Mouse (Mus musculus): ENCODE data around the gene Cttnbp2. TPM values are rescaled to one million over a fixed set of nuclear protein-coding genes. Genes with fewer than 3 reads are reported as not detected.

Cttnbp2 gene
- polyA plus RNA-seq, 1 experiment from 2014 or later: 55.7 TPM

- Histone ChIP-seq H3K4me3 (ENCODE audit: low read depth, low read length) (peak overlapping the region; percentile 11), H3K36me3 (ENCODE audit: control insufficient read depth, insufficient read depth, low read length) (no peaks in the 10 kb centered on the region)
- no peak for DNase-seq (ENCODE audit: low spot score)
Measured at GRCm38 (mm10) chr6:18511886-18512285, 2.8 kb downstream of the Cttnbp2 start.

DNA sequence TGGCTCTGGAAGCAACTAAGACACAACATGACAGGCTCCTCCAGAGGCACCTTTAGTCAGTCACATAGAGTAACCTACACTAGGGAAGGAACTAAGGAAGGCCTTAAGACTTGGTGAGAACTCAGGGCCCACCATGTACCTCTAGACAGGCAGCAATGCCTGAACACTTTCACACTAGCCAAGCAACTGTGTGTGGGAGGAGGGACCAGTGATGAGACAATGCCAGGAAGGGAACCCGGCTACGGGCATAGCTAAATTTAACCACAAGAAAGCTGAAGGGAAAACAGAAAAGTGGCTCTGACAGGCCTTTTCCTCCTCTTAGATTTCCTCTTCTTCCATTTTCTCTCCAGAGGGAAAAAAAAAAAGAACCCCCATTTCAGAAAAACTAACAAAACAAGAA, 6.6 kb downstream of the Cttnbp2 start:
- no peak overlapping the region for H3K4me3 ChIP-seq (ENCODE audit: low read depth, low read length)

More at GRCm38 (mm10) chr6:18511886-18512285, 2.8 kb downstream of the Cttnbp2 start:
- no peak overlapping the region for H3K9ac ChIP-seq (ENCODE audit: low read length)
- H3K4me2 ChIP-seq (ENCODE audit: low read length): peak overlapping the region; percentile 55
- no peaks in the 10 kb centered on the region for H3K27me3 ChIP-seq (replicated peaks; ENCODE audit: control insufficient read depth, insufficient read depth, low read length)
- peaks cover 8% of the 10 kb centered on the region; the same call in 1 of the 2 replicates for H3K4me1 ChIP-seq (ENCODE audit: control insufficient read depth, insufficient read depth, low read length)
- H3K27ac ChIP-seq (ENCODE audit: low read depth, low read length): no peak overlapping the region
- no peak for ATAC-seq
- WGBS: 77% methylated on average over 6 of the region's 6 CpGs
- no peaks in the 10 kb centered on the region for H3K9me3 ChIP-seq (replicated peaks; ENCODE audit: control insufficient read depth, low read length)

DNA sequence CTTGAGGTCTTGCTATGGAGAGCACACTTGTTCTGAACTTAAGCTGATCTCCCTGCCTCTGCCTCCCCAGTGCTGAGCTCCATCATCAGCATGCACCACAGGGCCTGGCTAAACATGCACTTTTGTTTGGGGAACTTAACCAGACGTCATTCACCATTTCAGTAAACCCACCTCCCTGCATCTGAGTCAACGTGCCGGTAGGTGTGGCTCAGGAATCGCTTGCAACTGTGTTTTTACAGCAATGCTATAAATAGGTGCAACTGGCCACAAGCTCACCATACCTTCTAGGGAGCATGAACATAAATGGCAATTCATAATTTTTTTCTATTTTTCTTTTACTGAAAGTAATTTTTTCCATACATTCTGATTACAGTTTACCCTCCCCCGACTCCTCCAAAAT, 14.8 kb downstream of the Cttnbp2 start:
- peaks cover 28% of the 10 kb centered on the region for H3K36me3 ChIP-seq (ENCODE audit: control insufficient read depth, insufficient read depth, low read length)
- DNase-seq (ENCODE audit: low spot score) (no peak), ATAC-seq (no peak)

More for the DNA sequence above, 6.6 kb downstream of the Cttnbp2 start:
- no peaks in the 10 kb centered on the region for H3K9me3 ChIP-seq (replicated peaks; ENCODE audit: control insufficient read depth, low read length)
- no peaks in the 10 kb centered on the region for H3K27me3 ChIP-seq (replicated peaks; ENCODE audit: control insufficient read depth, insufficient read depth, low read length)
- no peak overlapping the region for H3K9ac ChIP-seq (ENCODE audit: low read length)
- no peaks in the 10 kb centered on the region for H3K36me3 ChIP-seq (ENCODE audit: control insufficient read depth, insufficient read depth, low read length)
- ATAC-seq (no peak), DNase-seq (ENCODE audit: low spot score) (no peak)
- no peak overlapping the region for H3K4me2 ChIP-seq (ENCODE audit: low read length)
- H3K4me1 ChIP-seq (ENCODE audit: control insufficient read depth, insufficient read depth, low read length): peaks cover 8% of the 10 kb centered on the region; the same call in 1 of the 2 replicates
- H3K27ac ChIP-seq (ENCODE audit: low read depth, low read length): no peak overlapping the region
- 89% methylated on average over 2 of the region's 2 CpGs for WGBS

GRCm38 (mm10) chr6:18492977-18493376, 21.7 kb downstream of the Cttnbp2 start:
- peak; percentile 56 for ATAC-seq
- H3K27ac ChIP-seq (ENCODE audit: low read depth, low read length): no peak overlapping the region
- H3K36me3 ChIP-seq (ENCODE audit: control insufficient read depth, insufficient read depth, low read length): peaks cover 19% of the 10 kb centered on the region; the same call in 1 of the 2 replicates
- DNase-seq (ENCODE audit: low spot score): peak; percentile 68
- no peak overlapping the region for H3K9ac ChIP-seq (ENCODE audit: low read length)
- no peaks in the 10 kb centered on the region for H3K9me3 ChIP-seq (replicated peaks; ENCODE audit: control insufficient read depth, low read length)
- H3K4me2 ChIP-seq (ENCODE audit: low read length): no peak overlapping the region
- 26% methylated on average over 1 of the region's 1 CpGs for WGBS
- H3K27me3 ChIP-seq (replicated peaks; ENCODE audit: control insufficient read depth, insufficient read depth, low read length): no peaks in the 10 kb centered on the region
- no peak overlapping the region for H3K4me3 ChIP-seq (ENCODE audit: low read depth, low read length)
- peaks cover 2% of the 10 kb centered on the region; the same call in 1 of the 2 replicates for H3K4me1 ChIP-seq (ENCODE audit: control insufficient read depth, insufficient read depth, low read length)

More for the DNA sequence above, 14.8 kb downstream of the Cttnbp2 start:
- no peaks in the 10 kb centered on the region for H3K9me3 ChIP-seq (replicated peaks; ENCODE audit: control insufficient read depth, low read length)
- no peak overlapping the region for H3K4me2 ChIP-seq (ENCODE audit: low read length)
- H3K27me3 ChIP-seq (replicated peaks; ENCODE audit: control insufficient read depth, insufficient read depth, low read length): no peaks in the 10 kb centered on the region
- H3K27ac ChIP-seq (ENCODE audit: low read depth, low read length): no peak overlapping the region
- H3K4me1 ChIP-seq (ENCODE audit: control insufficient read depth, insufficient read depth, low read length): no peaks in the 10 kb centered on the region
- 68% methylated on average over 5 of the region's 5 CpGs for WGBS
- no peak overlapping the region for H3K9ac ChIP-seq (ENCODE audit: low read length)
- no peak overlapping the region for H3K4me3 ChIP-seq (ENCODE audit: low read depth, low read length)

DNA sequence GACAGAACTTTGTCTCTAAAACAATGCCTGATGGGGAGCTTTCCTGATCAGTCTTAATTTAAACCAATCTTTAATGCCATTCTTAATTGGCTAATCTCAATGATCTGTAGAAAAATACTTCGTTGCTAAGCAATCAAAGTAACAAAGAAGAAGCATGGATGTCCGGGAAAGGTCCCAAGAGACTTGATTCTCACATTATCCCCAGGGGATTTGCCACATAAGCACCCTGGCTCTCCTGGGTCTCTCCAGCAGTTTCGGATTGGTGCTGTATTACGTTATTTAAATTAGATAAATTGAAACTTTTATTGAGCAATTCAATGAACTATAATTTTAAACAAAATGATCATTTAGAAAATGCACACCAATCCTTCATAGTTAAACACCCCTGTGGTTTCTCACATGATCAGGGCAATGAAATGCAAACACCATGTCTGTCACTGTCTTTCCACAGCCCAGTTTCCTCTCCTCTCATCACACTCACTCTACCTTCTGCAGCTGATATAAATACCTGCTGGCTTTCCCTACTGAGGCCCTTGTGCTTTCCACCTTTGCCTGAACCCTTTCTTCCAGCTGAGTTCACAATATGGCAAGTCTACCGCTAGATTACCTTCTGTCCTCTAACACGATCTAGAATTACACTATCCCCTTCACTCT, 22.3 kb downstream of the Cttnbp2 start:
- Histone ChIP-seq H3K9ac (ENCODE audit: low read length) (no peak overlapping the region), H3K9me3 (replicated peaks; ENCODE audit: control insufficient read depth, low read length) (no peaks in the 10 kb centered on the region), H3K4me2 (ENCODE audit: low read length) (no peak overlapping the region), H3K27me3 (replicated peaks; ENCODE audit: control insufficient read depth, insufficient read depth, low read length) (no peaks in the 10 kb centered on the region), H3K4me1 (ENCODE audit: control insufficient read depth, insufficient read depth, low read length) (peaks cover 2% of the 10 kb centered on the region; the same call in 1 of the 2 replicates), H3K36me3 (ENCODE audit: control insufficient read depth, insufficient read depth, low read length) (peaks cover 13% of the 10 kb centered on the region; the same call in 1 of the 2 replicates), H3K27ac (ENCODE audit: low read depth, low read length) (peak overlapping the region; percentile 44; the same call in 1 of the 2 replicates), H3K4me3 (ENCODE audit: low read depth, low read length) (no peak overlapping the region)
- ATAC-seq (peak; percentile 76), DNase-seq (ENCODE audit: low spot score) (peak; percentile 72)
- 28% methylated on average over 6 of the region's 6 CpGs for WGBS

- H3K36me3 ChIP-seq (ENCODE audit: control insufficient read depth, insufficient read depth, low read length): 0 out of 2 replicates have a peak, but pooled peaks cover 13% of the 10 kb centered on the region
Measured at GRCm38 (mm10) chr6:18485087-18485486, 29.6 kb downstream of the Cttnbp2 start.

DNA sequence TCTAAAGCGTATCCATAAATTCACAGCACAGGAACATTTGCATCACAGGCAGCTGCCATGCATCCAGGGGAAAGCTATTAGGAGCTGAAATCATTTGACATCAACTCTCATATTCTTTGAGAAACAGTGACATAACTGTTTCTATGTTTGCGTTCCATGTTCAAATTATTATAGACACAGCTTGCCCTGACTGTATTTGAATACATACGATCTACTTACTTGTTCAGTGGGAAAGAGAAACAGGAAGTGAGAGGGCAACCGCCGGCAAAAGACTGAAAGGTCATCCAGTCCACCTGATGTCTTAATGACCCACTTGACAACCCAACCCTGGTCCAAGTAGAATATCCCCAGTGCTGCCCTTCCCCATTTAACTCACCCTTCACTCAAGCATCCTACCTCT, 30.6 kb downstream of the Cttnbp2 start:
- no peaks in the 10 kb centered on the region for H3K4me1 ChIP-seq (ENCODE audit: control insufficient read depth, insufficient read depth, low read length)
- 92% methylated on average over 5 of the region's 5 CpGs for WGBS
- ATAC-seq (no peak), DNase-seq (ENCODE audit: low spot score) (no peak)
- no peak overlapping the region for H3K4me3 ChIP-seq (ENCODE audit: low read depth, low read length)
- H3K27ac ChIP-seq (ENCODE audit: low read depth, low read length): no peak overlapping the region
- H3K9me3 ChIP-seq (replicated peaks; ENCODE audit: control insufficient read depth, low read length): no peaks in the 10 kb centered on the region
- no peak overlapping the region for H3K4me2 ChIP-seq (ENCODE audit: low read length)
- no peak overlapping the region for H3K9ac ChIP-seq (ENCODE audit: low read length)
- no peaks in the 10 kb centered on the region for H3K27me3 ChIP-seq (replicated peaks; ENCODE audit: control insufficient read depth, insufficient read depth, low read length)
- H3K36me3 ChIP-seq (ENCODE audit: control insufficient read depth, insufficient read depth, low read length): 0 out of 2 replicates have a peak, but pooled peaks cover 13% of the 10 kb centered on the region

More at GRCm38 (mm10) chr6:18485087-18485486, 29.6 kb downstream of the Cttnbp2 start:
- no peak overlapping the region for H3K4me2 ChIP-seq (ENCODE audit: low read length)
- no peak overlapping the region for H3K27ac ChIP-seq (ENCODE audit: low read depth, low read length)
- H3K9ac ChIP-seq (ENCODE audit: low read length): no peak overlapping the region
- H3K27me3 ChIP-seq (replicated peaks; ENCODE audit: control insufficient read depth, insufficient read depth, low read length): no peaks in the 10 kb centered on the region
- H3K9me3 ChIP-seq (replicated peaks; ENCODE audit: control insufficient read depth, low read length): no peaks in the 10 kb centered on the region
- no peak for ATAC-seq
- no peak for DNase-seq (ENCODE audit: low spot score)
- H3K4me1 ChIP-seq (ENCODE audit: control insufficient read depth, insufficient read depth, low read length): no peaks in the 10 kb centered on the region
- no peak overlapping the region for H3K4me3 ChIP-seq (ENCODE audit: low read depth, low read length)

- Histone ChIP-seq H3K36me3 (ENCODE audit: control insufficient read depth, insufficient read depth, low read length) (0 out of 2 replicates have a peak, but pooled peaks cover 13% of the 10 kb centered on the region), H3K27me3 (replicated peaks; ENCODE audit: control insufficient read depth, insufficient read depth, low read length) (no peaks in the 10 kb centered on the region), H3K4me3 (ENCODE audit: low read depth, low read length) (no peak overlapping the region), H3K9me3 (replicated peaks; ENCODE audit: control insufficient read depth, low read length) (no peaks in the 10 kb centered on the region), H3K27ac (ENCODE audit: low read depth, low read length) (no peak overlapping the region), H3K4me2 (ENCODE audit: low read length) (no peak overlapping the region), H3K4me1 (ENCODE audit: control insufficient read depth, insufficient read depth, low read length) (no peaks in the 10 kb centered on the region), H3K9ac (ENCODE audit: low read length) (no peak overlapping the region)
- DNase-seq (ENCODE audit: low spot score) (no peak), ATAC-seq (no peak)
Measured at GRCm38 (mm10) chr6:18482546-18482945, 32.1 kb downstream of the Cttnbp2 start.

DNA sequence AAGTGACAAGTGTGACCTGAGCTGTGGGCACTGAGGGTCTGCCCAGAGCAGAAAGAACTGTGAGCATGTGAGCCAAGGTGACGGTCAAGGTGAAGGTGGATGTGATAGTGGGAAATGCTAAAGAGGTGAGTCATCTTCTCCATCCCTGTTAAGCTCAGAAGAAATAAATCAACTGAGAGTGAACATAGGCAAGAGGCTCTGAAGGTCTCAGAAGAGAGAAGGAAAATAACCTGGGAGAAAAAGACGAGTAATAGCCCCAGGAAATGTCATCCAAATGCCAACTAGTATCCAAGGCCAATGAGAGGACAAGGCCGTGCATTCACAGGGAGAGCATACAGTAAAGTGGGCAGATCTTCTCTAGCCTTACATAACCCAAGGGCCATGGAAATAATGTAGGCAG, 32.9 kb downstream of the Cttnbp2 start:
- no peak overlapping the region for H3K4me2 ChIP-seq (ENCODE audit: low read length)
- ATAC-seq: no peak
- WGBS: 88% methylated on average over 3 of the region's 3 CpGs

More for the DNA sequence above, 32.9 kb downstream of the Cttnbp2 start:
- Histone ChIP-seq H3K27me3 (replicated peaks; ENCODE audit: control insufficient read depth, insufficient read depth, low read length) (no peaks in the 10 kb centered on the region), H3K4me3 (ENCODE audit: low read depth, low read length) (no peak overlapping the region), H3K9ac (ENCODE audit: low read length) (no peak overlapping the region), H3K4me1 (ENCODE audit: control insufficient read depth, insufficient read depth, low read length) (no peaks in the 10 kb centered on the region), H3K27ac (ENCODE audit: low read depth, low read length) (no peak overlapping the region), H3K36me3 (ENCODE audit: control insufficient read depth, insufficient read depth, low read length) (0 out of 2 replicates have a peak, but pooled peaks cover 8% of the 10 kb centered on the region), H3K9me3 (replicated peaks; ENCODE audit: control insufficient read depth, low read length) (no peaks in the 10 kb centered on the region)
- DNase-seq (ENCODE audit: low spot score): no peak
